Mouse (Mus musculus): Measurements from ENCODE around the gene Maml2. TPM values are rescaled to one million over a fixed set of nuclear protein-coding genes. Genes with fewer than 3 reads are reported as not detected.

The Maml2 gene
- 10.0 and 11.0 TPM in 2 replicates for polyA plus RNA-seq (2015; fragmentation: Nextera tagmentation; extraction: Ambion mirVana)

- 0% methylated on average over 23 of the region's 23 CpGs for WGBS
- Histone ChIP-seq H3K9ac (peak within 1 kb of the TSS; percentile 64), H3K36me3 (replicated peaks) (no peaks in the 10 kb centered on the region), H3K27me3 (replicated peaks) (no peaks in the 10 kb centered on the region), H3K4me3 (peak within 1 kb of the TSS; percentile 54), H3K9me3 (no peaks in the 10 kb centered on the region), H3K4me2 (peak within 1 kb of the TSS; percentile 89), H3K4me1 (peaks cover 59% of the 10 kb centered on the region), H3K27ac (peak within 1 kb of the TSS; percentile 66)
- ATAC-seq (replicated peaks): peak; percentile 78
These were observed at the start of gene Maml2 for GRCm38 (mm10) chr9:13297668-13298512. TSS of gene Maml2 (plus strand) at chr9:13297957.

- Histone ChIP-seq H3K9ac (no peak overlapping the region), H3K9me3 (no peaks in the 10 kb centered on the region), H3K4me1 (peaks cover 23% of the 10 kb centered on the region), H3K27me3 (replicated peaks) (no peaks in the 10 kb centered on the region), H3K4me3 (no peak overlapping the region), H3K27ac (no peak overlapping the region), H3K4me2 (no peak overlapping the region; the same call in 1 of the 2 replicates), H3K36me3 (replicated peaks) (no peaks in the 10 kb centered on the region)
- no peak for ATAC-seq (replicated peaks)
- WGBS: 94% methylated on average over 4 of the region's 4 CpGs
These were observed 49.7 kb upstream of the Maml2 start for GRCm38 (mm10) chr9:13248104-13248503.

DNA sequence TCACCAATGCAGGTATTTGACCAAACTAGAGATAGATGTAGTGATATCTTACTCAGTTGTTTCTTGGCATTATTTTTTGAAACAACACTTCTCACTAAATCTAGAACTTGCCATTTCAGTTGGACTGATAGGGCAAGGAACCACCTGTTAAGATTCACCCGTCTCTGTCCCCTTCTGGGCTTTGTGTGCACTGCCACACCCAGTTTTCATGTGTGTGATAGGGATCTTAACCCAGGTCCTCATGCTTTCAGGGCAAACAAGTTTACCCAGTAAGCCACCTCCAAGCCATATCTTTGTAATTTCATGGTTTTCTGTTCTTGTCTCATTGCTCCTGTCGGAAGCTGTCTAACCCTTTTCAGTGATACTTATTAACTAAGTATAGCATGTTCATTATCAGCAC, 46.5 kb upstream of the Maml2 start:
- no peaks in the 10 kb centered on the region for H3K9me3 ChIP-seq
- H3K27ac ChIP-seq: no peak overlapping the region
- H3K36me3 ChIP-seq (replicated peaks): no peaks in the 10 kb centered on the region
- no peak overlapping the region for H3K4me3 ChIP-seq
- no peaks in the 10 kb centered on the region for H3K27me3 ChIP-seq (replicated peaks)
- H3K9ac ChIP-seq: no peak overlapping the region
- no peak overlapping the region for H3K4me2 ChIP-seq
- WGBS: 83% methylated on average over 2 of the region's 2 CpGs
- H3K4me1 ChIP-seq: peaks cover 7% of the 10 kb centered on the region
- no peak for ATAC-seq (replicated peaks)

DNA sequence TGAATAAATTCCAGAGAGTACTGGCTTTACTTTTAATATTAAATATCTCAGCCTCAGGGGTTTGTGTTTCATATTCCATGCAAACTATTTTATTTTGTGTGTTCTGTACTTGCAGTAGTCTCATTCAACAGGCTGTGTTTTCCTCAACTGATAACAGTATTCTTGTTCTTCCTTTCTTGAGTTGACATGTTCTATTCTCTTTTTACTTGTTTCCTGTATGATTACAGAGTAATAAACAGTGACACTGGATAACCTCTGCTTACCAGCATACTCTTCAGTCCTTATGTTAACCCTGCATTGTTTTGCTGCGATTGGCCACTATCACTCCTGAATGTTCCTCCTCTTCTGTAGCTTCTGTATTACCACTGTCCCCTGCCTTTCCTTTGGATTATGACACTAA, 41.0 kb upstream of the Maml2 start:
- no peak overlapping the region for H3K27ac ChIP-seq
- H3K4me2 ChIP-seq: no peak overlapping the region
- H3K36me3 ChIP-seq (replicated peaks): no peaks in the 10 kb centered on the region
- no peak for ATAC-seq (replicated peaks)
- H3K9ac ChIP-seq: no peak overlapping the region
- H3K27me3 ChIP-seq (replicated peaks): no peaks in the 10 kb centered on the region
- H3K4me1 ChIP-seq: no peaks in the 10 kb centered on the region
- H3K9me3 ChIP-seq: no peaks in the 10 kb centered on the region
- H3K4me3 ChIP-seq: no peak overlapping the region
- 92% methylated on average over 1 of the region's 1 CpGs for WGBS

- H3K9ac ChIP-seq: no peak overlapping the region
- no peaks in the 10 kb centered on the region for H3K27me3 ChIP-seq (replicated peaks)
- ATAC-seq (replicated peaks): no peak
- no peak overlapping the region for H3K4me2 ChIP-seq
- no peaks in the 10 kb centered on the region for H3K36me3 ChIP-seq (replicated peaks)
- no peak overlapping the region for H3K27ac ChIP-seq
- H3K9me3 ChIP-seq: no peaks in the 10 kb centered on the region
- whole genome bisulfite sequencing: 91% methylated on average over 2 of the region's 2 CpGs
- no peaks in the 10 kb centered on the region for H3K4me1 ChIP-seq
- H3K4me3 ChIP-seq: no peak overlapping the region
These were observed 39.6 kb upstream of the Maml2 start for GRCm38 (mm10) chr9:13258173-13258572.

GRCm38 (mm10) chr9:13260980-13261379, 36.8 kb upstream of the Maml2 start:
- Histone ChIP-seq H3K27me3 (replicated peaks) (no peaks in the 10 kb centered on the region), H3K27ac (no peak overlapping the region), H3K4me2 (no peak overlapping the region), H3K9me3 (no peaks in the 10 kb centered on the region), H3K36me3 (replicated peaks) (no peaks in the 10 kb centered on the region), H3K4me3 (no peak overlapping the region), H3K9ac (no peak overlapping the region), H3K4me1 (no peaks in the 10 kb centered on the region)
- ATAC-seq (replicated peaks): no peak
- 92% methylated on average over 3 of the region's 3 CpGs for WGBS

DNA sequence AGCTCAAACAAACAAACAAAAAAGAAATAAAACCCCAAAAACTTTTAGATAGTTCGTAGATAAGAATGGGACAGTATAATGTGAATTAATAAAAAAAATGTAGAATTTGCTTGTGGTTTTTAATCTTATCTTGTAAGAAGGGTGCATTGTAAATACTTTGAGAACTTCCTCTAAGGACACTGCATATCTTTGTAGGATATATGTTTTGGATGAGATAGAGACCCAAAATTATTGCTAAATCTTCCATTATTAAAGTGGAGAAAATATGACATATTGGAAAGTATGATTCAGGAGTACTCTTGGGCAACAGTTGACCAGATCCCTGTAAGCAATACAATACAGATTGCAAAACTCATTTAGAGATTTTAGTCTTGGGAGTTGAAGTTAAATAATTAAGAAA, 24.5 kb upstream of the Maml2 start:
- no peak overlapping the region for H3K9ac ChIP-seq
- H3K4me3 ChIP-seq: no peak overlapping the region
- H3K4me1 ChIP-seq: no peaks in the 10 kb centered on the region
- H3K27me3 ChIP-seq (replicated peaks): no peaks in the 10 kb centered on the region
- 97% methylated on average over 1 of the region's 1 CpGs for WGBS
- ATAC-seq (replicated peaks): no peak
- H3K27ac ChIP-seq: no peak overlapping the region
- no peaks in the 10 kb centered on the region for H3K36me3 ChIP-seq (replicated peaks)
- no peaks in the 10 kb centered on the region for H3K9me3 ChIP-seq
- no peak overlapping the region for H3K4me2 ChIP-seq

DNA sequence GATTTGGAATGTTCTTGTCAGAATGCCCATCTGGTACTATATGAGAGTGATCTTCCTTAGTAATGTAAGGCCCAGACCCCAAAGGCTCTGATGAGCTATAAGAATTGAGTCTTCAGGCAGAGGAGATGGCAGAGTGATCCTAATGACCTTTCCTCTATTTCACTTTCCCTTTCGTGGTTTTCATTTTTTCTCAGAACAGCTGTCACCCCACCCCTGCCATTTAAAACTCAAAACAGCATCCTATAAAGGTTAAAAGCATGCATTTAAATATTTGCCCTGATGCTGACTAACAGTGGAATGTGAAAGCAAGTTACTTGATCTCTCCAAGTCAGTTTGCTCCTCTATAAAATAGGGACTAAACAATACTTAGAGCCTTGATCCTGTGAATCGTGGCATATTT, 10.3 kb upstream of the Maml2 start:
- Histone ChIP-seq H3K4me3 (no peak overlapping the region), H3K4me2 (no peak overlapping the region), H3K27me3 (replicated peaks) (no peaks in the 10 kb centered on the region), H3K36me3 (replicated peaks) (no peaks in the 10 kb centered on the region), H3K9ac (no peak overlapping the region), H3K4me1 (no peaks in the 10 kb centered on the region), H3K27ac (no peak overlapping the region), H3K9me3 (no peaks in the 10 kb centered on the region)
- ATAC-seq (replicated peaks): no peak
- WGBS: 76% methylated on average over 2 of the region's 2 CpGs

- Histone ChIP-seq H3K4me2 (peak overlapping the region; percentile 89), H3K27ac (peak overlapping the region; percentile 66), H3K4me3 (peak overlapping the region; percentile 54), H3K36me3 (replicated peaks) (no peaks in the 10 kb centered on the region), H3K27me3 (replicated peaks) (no peaks in the 10 kb centered on the region), H3K9me3 (no peaks in the 10 kb centered on the region), H3K9ac (peak overlapping the region; percentile 64), H3K4me1 (peaks cover 46% of the 10 kb centered on the region)
- peak; percentile 91 for ATAC-seq (replicated peaks)
- WGBS: under 1% methylated on average over 28 of the region's 28 CpGs
These were observed 1.3 kb upstream of the Maml2 start for GRCm38 (mm10) chr9:13296274-13297121.

DNA sequence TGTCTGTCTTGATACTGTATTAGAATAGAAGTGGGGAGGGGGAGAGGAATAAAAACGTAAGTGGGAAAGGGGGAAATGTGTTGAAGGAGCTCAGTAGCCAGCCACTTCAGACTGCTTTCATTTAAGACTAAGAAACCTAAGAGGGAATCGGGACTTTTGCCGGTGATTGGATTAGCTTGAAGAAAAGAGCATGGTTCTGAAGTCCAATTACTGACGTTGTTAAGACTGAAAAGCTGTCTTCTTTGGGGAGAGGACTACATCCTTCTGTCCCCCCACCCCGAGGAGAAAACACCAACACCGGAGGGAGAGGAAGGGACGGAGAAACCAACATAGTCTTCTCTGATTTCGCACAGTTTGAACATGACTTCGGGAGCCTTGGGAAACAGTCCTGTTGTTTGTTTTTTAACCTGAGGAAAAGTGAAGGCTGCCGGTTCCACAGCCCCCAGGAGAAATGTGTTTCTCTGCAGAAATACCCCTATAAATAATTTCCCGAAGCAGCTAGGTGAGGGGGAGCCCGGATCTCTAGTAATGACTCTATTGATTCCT, 562 bp upstream of the Maml2 start:
- no peaks in the 10 kb centered on the region for H3K36me3 ChIP-seq (replicated peaks)
- no peaks in the 10 kb centered on the region for H3K9me3 ChIP-seq
- H3K4me2 ChIP-seq: peak overlapping the region; percentile 89
- ATAC-seq (replicated peaks): peak; percentile 3; the same call in 1 of the 2 replicates
- H3K4me1 ChIP-seq: peaks cover 53% of the 10 kb centered on the region
- H3K4me3 ChIP-seq: peak overlapping the region; percentile 54
- peak overlapping the region; percentile 66 for H3K27ac ChIP-seq
- 0% methylated on average over 12 of the region's 12 CpGs for WGBS
- peak overlapping the region; percentile 64 for H3K9ac ChIP-seq
- H3K27me3 ChIP-seq (replicated peaks): no peaks in the 10 kb centered on the region

DNA sequence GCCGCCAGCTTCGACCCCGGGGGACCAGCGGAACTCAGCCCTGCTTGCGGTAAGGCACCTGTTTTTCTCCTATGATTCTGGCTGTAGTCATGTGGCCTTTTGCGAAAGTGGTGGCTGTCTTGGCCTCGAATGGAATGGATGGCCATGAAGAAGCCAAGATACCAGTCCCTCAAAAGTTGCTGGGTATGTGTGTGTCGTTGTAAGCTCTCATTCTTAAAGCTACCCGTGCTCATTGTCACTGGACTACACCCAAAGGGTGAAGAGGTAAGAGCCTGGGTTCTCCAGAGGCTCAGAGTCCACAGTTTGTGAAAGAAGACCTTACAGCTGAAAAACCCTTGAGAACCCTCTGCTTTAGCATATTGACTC, 739 bp downstream of the Maml2 start:
- 17% methylated on average over 9 of the region's 9 CpGs for WGBS
- Histone ChIP-seq H3K27ac (peak overlapping the region; percentile 66), H3K4me3 (peak overlapping the region; percentile 54), H3K27me3 (replicated peaks) (no peaks in the 10 kb centered on the region), H3K36me3 (replicated peaks) (no peaks in the 10 kb centered on the region), H3K4me1 (peaks cover 65% of the 10 kb centered on the region), H3K4me2 (peak overlapping the region; percentile 89), H3K9me3 (no peaks in the 10 kb centered on the region), H3K9ac (peak overlapping the region; percentile 64)
- no peak for ATAC-seq (replicated peaks)

DNA sequence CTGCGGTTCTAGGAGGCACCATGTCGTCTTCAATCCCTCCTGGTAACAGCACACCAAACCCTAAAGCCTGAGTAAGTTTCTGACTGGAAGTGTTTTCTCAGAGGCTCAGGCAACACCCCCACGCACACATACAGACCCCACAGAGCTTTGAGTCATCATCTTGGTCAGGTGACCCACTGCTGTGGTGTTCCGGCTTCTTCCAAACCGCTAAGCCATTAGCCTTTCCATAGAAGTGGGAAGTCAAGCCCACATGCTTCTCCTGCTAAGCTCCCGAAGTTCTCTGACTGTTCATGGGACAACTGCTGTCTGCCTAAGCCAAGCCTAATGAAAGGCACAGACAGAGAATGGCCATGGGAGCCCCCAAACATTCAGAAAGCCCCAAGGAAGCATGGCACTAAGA, 1.4 kb downstream of the Maml2 start:
- 0 out of 2 replicates have a peak overlapping the region, but pooled peaks have one; percentile 27 for H3K27ac ChIP-seq
- WGBS: 83% methylated on average over 6 of the region's 6 CpGs

More for the DNA sequence above, 1.4 kb downstream of the Maml2 start:
- ATAC-seq (replicated peaks): no peak
- Histone ChIP-seq H3K27me3 (replicated peaks) (no peaks in the 10 kb centered on the region), H3K4me3 (peak overlapping the region; percentile 54), H3K4me1 (peaks cover 72% of the 10 kb centered on the region), H3K4me2 (peak overlapping the region; percentile 89), H3K9me3 (no peaks in the 10 kb centered on the region), H3K36me3 (replicated peaks) (no peaks in the 10 kb centered on the region), H3K9ac (no peak overlapping the region)
